Mouse (Mus musculus): ENCODE measurements around the gene Trdn. TPM values are rescaled to one million over a fixed set of nuclear protein-coding genes. Genes with fewer than 3 reads are reported as not detected.

Trdn gene
- not detected for polyA plus RNA-seq (2014; fragmentation: Illumina TruSeq; extraction: RNeasy Lipid Tissue Mini Kit (QIAGEN cat#74804); ENCODE audit: low read depth, low replicate concordance)

GRCm38 (mm10) chr10:33080254-33080653 is at the start of gene Trdn:
Trdn (plus strand) TSS chr10:33080554.

Other genes with a start within 250 kb of the Trdn start
- 0.12 TPM for gene Nkain2, start 190.1 kb upstream of the Trdn start, polyA plus RNA-seq (2014; fragmentation: Illumina TruSeq; extraction: RNeasy Lipid Tissue Mini Kit (QIAGEN cat#74804); ENCODE audit: low read depth, low replicate concordance)

Measured in adipose tissue, adult 10 weeks (tissue).